Mouse (Mus musculus) megakaryocyte-erythroid progenitor cell, adult 5-6 weeks (primary cell): ENCODE results near the gene E2f1. TPM values are rescaled to one million over a fixed set of nuclear protein-coding genes. Genes with fewer than 3 reads are reported as not detected.

Experiments
- ATAC-seq: replicated peaks from 2 replicates; pipeline ENCODE4 v1.8.0; 2016; ENCODE audit warnings: mild to moderate bottlenecking, inconsistent platforms; ENCODE audit not compliant: severe bottlenecking, poor library complexity, low FRiP score, low TSS enrichment
- total RNA-seq, 2 experiments: library from RNA; stranded (forward) in 1 of 2; stranded (reverse) in 1 of 2; fragments of 200-1000, 215-1000 nt in 1 of 2; fragments of >200 nt in 1 of 2; fragmentation: Nextera tagmentation in 1 of 2; gene quantifications; 2 replicates each; pipeline ENCODE4 v1.2.3; 2014 to 2017

Gene E2f1
- total RNA-seq, 2 experiments from 2014 or later, result 7.8 to 25.3 TPM

- ATAC-seq, result no peak
Observed at GRCm38 (mm10) chr2:154521449-154521848, 48.2 kb downstream of the E2f1 start.

- no peak for ATAC-seq
Observed at GRCm38 (mm10) chr2:154517424-154517823, 52.3 kb downstream of the E2f1 start.

- ATAC-seq, result no peak
Observed at GRCm38 (mm10) chr2:154516944-154517343, 52.7 kb downstream of the E2f1 start.

DNA sequence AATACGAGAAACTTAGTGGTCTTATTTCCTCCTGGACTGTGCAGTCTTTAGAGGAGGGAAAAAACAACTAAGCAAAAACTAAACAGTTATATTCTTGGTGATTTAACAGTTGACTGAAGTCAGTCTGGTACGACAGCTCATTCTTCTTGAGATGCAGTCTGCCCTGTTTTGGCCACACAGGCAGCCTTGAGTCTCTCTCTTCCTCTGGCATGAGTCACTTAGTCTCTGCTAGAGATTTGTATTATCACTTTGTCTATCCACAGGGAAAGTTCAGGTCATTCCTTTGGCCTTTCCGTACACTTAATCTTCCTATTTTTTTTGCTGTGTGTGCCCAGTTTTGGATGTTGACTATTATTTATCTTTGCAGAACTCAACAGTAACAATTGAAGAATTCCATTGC lies 59.6 kb downstream of the E2f1 start:
- ATAC-seq, result no peak

Other genes with a start within 250 kb of the E2f1 start
- 18.8 and 27.3 TPM in 2 replicates for gene Cdk5rap1, start 196.9 kb downstream of the E2f1 start, total RNA-seq (2014; fragmentation: Nextera tagmentation)
- gene Cdk5rap1, start 196.9 kb downstream of the E2f1 start, total RNA-seq (2017), result 22.9 and 27.9 TPM in 2 replicates
- 0.27 and 1.5 TPM in 2 replicates for gene Snta1, start 161.8 kb downstream of the E2f1 start, total RNA-seq (2014; fragmentation: Nextera tagmentation)
- 0.76 TPM in 1 of 2 replicates, not detected in the other for gene Snta1, start 161.8 kb downstream of the E2f1 start, total RNA-seq (2017)
- 17.0 and 20.8 TPM in 2 replicates for gene Cbfa2t2, start 133.4 kb downstream of the E2f1 start, total RNA-seq (2014; fragmentation: Nextera tagmentation)
- gene Cbfa2t2, start 133.4 kb downstream of the E2f1 start, total RNA-seq (2017), result 10.4 and 18.8 TPM in 2 replicates
- not detected in 2 replicates for gene 1700003F12Rik, start 22.8 kb downstream of the E2f1 start, total RNA-seq (2014; fragmentation: Nextera tagmentation)
- gene 1700003F12Rik, start 22.8 kb downstream of the E2f1 start, total RNA-seq (2017), result not detected in 2 replicates
- not detected in 2 replicates for gene Actl10, start 18.1 kb downstream of the E2f1 start, total RNA-seq (2014; fragmentation: Nextera tagmentation)
- not detected in 2 replicates for gene Actl10, start 18.1 kb downstream of the E2f1 start, total RNA-seq (2017)
- gene Necab3, start 11.0 kb downstream of the E2f1 start, total RNA-seq (2014; fragmentation: Nextera tagmentation), result 3.1 and 6.1 TPM in 2 replicates
- gene Necab3, start 11.0 kb downstream of the E2f1 start, total RNA-seq (2017), result 0.09 and 1.8 TPM in 2 replicates
- 17.3 and 18.1 TPM in 2 replicates for gene Pxmp4, start 33.8 kb upstream of the E2f1 start, total RNA-seq (2014; fragmentation: Nextera tagmentation)
- 9.1 and 12.4 TPM in 2 replicates for gene Pxmp4, start 33.8 kb upstream of the E2f1 start, total RNA-seq (2017)
- 5.1 and 7.1 TPM in 2 replicates for gene Zfp341, start 43.4 kb upstream of the E2f1 start, total RNA-seq (2014; fragmentation: Nextera tagmentation)
- gene Zfp341, start 43.4 kb upstream of the E2f1 start, total RNA-seq (2017), result 0.30 and 1.1 TPM in 2 replicates
- gene 4930519P11Rik, start 43.5 kb upstream of the E2f1 start, total RNA-seq (2014; fragmentation: Nextera tagmentation), result not detected in 2 replicates
- not detected in 2 replicates for gene 4930519P11Rik, start 43.5 kb upstream of the E2f1 start, total RNA-seq (2017)
- gene Chmp4b, start 81.8 kb upstream of the E2f1 start, total RNA-seq (2014; fragmentation: Nextera tagmentation), result 79.5 and 118 TPM in 2 replicates
- 95.1 and 99.0 TPM in 2 replicates for gene Chmp4b, start 81.8 kb upstream of the E2f1 start, total RNA-seq (2017)
- not detected in 2 replicates for gene Gm14214, start 200.1 kb upstream of the E2f1 start, total RNA-seq (2014; fragmentation: Nextera tagmentation)
- gene Gm14214, start 200.1 kb upstream of the E2f1 start, total RNA-seq (2017), result not detected in 2 replicates
- 153 and 167 TPM in 2 replicates for gene Raly, start 221.2 kb upstream of the E2f1 start, total RNA-seq (2014; fragmentation: Nextera tagmentation)
- 152 and 190 TPM in 2 replicates for gene Raly, start 221.2 kb upstream of the E2f1 start, total RNA-seq (2017)
- not detected in 2 replicates for gene a, start 221.5 kb upstream of the E2f1 start, total RNA-seq (2014; fragmentation: Nextera tagmentation)
- not detected in 2 replicates for gene a, start 221.5 kb upstream of the E2f1 start, total RNA-seq (2017)